Mouse (Mus musculus): Measurements from ENCODE around the gene Gpr12.

DNA sequence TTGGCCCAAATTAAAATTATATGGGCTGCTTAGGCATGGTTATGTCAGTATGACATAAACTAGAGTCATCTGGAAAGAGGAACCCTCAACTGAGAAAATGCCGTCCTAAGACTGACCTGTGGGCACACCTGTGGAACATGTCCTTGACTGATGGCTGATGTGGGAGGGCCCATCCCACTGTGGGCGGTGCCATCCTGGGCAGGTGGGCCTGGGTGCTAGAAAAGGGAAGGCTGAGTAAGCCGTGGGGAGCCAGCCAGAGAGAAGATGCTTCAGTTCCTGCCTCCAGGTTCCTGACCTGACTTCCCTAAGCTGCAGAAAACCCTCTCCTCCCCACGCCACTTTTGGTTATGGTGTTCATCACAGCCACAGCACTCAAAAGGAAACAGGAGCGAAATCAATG is 21.2 kb upstream of the Gpr12 start:
- TF ChIP-seq EP300 (IDR thresholded peaks at IDR 0.05): no peak
- TF ChIP-seq CTCF (IDR thresholded peaks at IDR 0.05): no peak
